Mouse (Mus musculus) cortical plate, adult 2 months (tissue): Measurements from ENCODE around the gene Zbtb16. TPM values are rescaled to one million over a fixed set of nuclear protein-coding genes. Genes with fewer than 3 reads are reported as not detected.

Source experiments
- H3K27ac ChIP-seq: fragments of 200-500 bp; 2 replicates; pipeline ENCODE4 v1.5.1; 2012; ENCODE audit warnings: low read length, control low read depth, inconsistent platforms; ENCODE audit not compliant: insufficient read depth
- H3K4me1 ChIP-seq: fragments of 200-500 bp; 2 replicates; pipeline ENCODE4 v1.6.1; 2011; ENCODE audit warnings: low read length; ENCODE audit not compliant: control insufficient read depth, insufficient read depth
- H3K4me3 ChIP-seq: fragments of 200-500 bp; 2 replicates; pipeline ENCODE4 v1.5.1; 2011; ENCODE audit warnings: mild to moderate bottlenecking, low read length, control low read depth; ENCODE audit not compliant: insufficient read depth
- CTCF ChIP-seq: fragments of 200-500 bp; IDR thresholded peaks from 2 replicates; pipeline ENCODE4 v1.5.1; 2011; ENCODE audit warnings: mild to moderate bottlenecking, control low read depth, low read length; ENCODE audit not compliant: insufficient read depth; ENCODE audit errors: extremely low read depth
- POLR2A ChIP-seq: fragments of 200-500 bp; IDR thresholded peaks from 2 replicates; pipeline ENCODE4 v1.6.1; 2011; ENCODE audit warnings: mild to moderate bottlenecking, low read length, control low read depth; ENCODE audit not compliant: insufficient read depth; ENCODE audit errors: extremely low read depth
- polyA plus RNA-seq: library from polyadenylated mRNA; depleted of rRNA; stranded (reverse); fragments of >200 nt; gene quantifications from 2 replicates; pipeline ENCODE4 v1.2.3, GENCODE M21; 2012

Gene Zbtb16
- polyA plus RNA-seq, 1 experiment, result 22.0 TPM

DNA sequence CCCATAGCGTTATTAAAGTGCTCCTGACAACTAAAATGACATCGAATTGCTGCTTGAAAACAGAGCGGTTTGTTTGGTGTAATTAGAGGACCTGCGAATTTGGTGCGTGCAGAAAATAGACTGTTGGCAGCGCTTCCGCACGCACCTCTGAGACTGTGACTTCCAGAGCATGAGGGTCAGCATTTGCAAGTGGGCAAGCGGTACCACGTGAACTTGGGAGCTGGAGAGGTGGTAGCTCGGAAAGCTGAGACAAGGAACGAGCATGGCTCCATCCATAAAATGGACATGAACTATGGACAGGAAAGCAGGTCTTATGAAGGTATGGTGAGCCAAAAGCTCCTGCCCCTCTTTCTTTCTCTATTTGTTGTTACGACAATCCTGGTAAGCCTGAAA lies 107.3 kb downstream of the Zbtb16 start:
- TF ChIP-seq POLR2A, result no peak
- Histone ChIP-seq H3K27ac (0 out of 2 replicates have a peak overlapping the region, but pooled peaks have one; percentile 4), H3K4me3 (no peak overlapping the region), H3K4me1 (peaks cover 44% of the 10 kb centered on the region)

- Histone ChIP-seq H3K4me1 (peaks cover 42% of the 10 kb centered on the region), H3K4me3 (no peak overlapping the region), H3K27ac (0 out of 2 replicates have a peak overlapping the region, but pooled peaks have one; percentile 4)
- TF ChIP-seq CTCF, result no peak
- no peak for TF ChIP-seq POLR2A
Measured at GRCm38 (mm10) chr9:48728083-48728730, 107.8 kb downstream of the Zbtb16 start.

- Histone ChIP-seq H3K4me3 (no peak overlapping the region), H3K27ac (no peak overlapping the region), H3K4me1 (peaks cover 35% of the 10 kb centered on the region)
- TF ChIP-seq POLR2A (no peak), CTCF (no peak)
Measured at GRCm38 (mm10) chr9:48726341-48726740, 109.7 kb downstream of the Zbtb16 start.

- TF ChIP-seq CTCF (no peak), POLR2A (no peak)
- Histone ChIP-seq H3K4me1 (peaks cover 32% of the 10 kb centered on the region), H3K4me3 (no peak overlapping the region), H3K27ac (0 out of 2 replicates have a peak overlapping the region, but pooled peaks have one; percentile 55)
Measured at GRCm38 (mm10) chr9:48725918-48726317, 110.1 kb downstream of the Zbtb16 start.

DNA sequence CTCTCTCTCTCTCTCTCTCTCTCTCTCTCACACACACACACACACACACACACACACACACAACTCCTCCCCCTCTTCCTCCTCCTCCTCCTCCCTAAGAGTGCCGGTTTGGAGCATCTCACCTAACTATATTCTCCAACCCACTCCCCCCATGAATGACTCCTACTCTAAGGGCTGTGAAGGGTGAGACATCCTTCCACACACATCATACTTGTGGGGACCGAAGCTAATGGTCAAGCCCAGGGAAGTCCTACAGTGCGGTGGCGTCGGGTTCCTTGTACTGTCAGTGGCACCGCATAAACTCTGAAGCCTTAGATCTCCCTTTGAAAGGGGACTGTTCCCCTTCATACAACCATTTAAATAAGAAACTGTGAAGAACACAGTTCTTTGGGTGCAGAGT lies 110.9 kb downstream of the Zbtb16 start:
- no peak overlapping the region for H3K4me3 ChIP-seq
- 0 out of 2 replicates have a peak overlapping the region, but pooled peaks have one; percentile 55 for H3K27ac ChIP-seq
- peaks cover 30% of the 10 kb centered on the region for H3K4me1 ChIP-seq
- TF ChIP-seq CTCF (no peak), POLR2A (no peak)

- TF ChIP-seq CTCF (no peak), POLR2A (no peak)
- Histone ChIP-seq H3K27ac (0 out of 2 replicates have a peak overlapping the region, but pooled peaks have one; percentile 55), H3K4me3 (no peak overlapping the region), H3K4me1 (peaks cover 30% of the 10 kb centered on the region)
Measured at GRCm38 (mm10) chr9:48724733-48725132, 111.3 kb downstream of the Zbtb16 start.

DNA sequence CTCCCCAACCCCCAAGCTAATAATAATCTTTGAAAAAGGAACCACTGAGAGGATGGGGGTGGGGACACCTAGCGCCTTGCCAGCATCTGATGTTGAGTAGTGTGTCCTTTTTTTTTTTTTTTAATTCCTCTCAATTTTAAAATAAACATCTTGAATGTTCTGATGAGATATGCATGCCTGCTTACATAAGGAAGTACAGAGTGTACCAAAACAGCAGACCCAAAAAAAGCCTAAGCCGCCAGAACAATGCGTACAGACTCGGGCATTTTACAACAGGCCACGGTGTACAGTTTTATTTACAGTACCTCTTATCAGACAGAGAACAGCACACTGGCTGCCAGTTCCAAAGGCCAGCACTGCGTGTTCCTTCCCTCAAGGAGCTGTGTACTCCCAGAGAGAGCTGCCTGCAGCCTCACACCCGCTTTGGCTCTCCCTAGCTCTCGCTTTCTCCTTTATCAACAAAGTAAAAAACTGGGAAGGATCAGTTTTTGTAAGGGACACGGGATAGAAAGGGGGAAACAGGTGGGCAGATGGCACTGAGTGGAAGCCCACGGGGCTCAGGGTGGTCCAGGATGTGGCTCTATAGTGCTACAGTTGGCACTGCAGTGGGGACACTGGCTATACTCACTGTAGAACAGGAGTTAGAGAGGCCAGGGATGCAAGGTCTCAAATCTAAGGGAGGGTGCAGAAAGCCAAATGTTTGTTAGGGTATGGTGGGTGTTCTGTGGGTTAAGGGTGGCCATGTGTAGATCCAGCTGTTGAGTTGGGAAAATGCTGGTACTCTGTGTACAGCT lies 112.3 kb downstream of the Zbtb16 start:
- TF ChIP-seq CTCF, result no peak
- 0 out of 2 replicates have a peak, but pooled peaks have one; percentile 38 for TF ChIP-seq POLR2A
- Histone ChIP-seq H3K4me1 (peaks cover 28% of the 10 kb centered on the region), H3K27ac (peak overlapping the region; percentile 94), H3K4me3 (no peak overlapping the region)

DNA sequence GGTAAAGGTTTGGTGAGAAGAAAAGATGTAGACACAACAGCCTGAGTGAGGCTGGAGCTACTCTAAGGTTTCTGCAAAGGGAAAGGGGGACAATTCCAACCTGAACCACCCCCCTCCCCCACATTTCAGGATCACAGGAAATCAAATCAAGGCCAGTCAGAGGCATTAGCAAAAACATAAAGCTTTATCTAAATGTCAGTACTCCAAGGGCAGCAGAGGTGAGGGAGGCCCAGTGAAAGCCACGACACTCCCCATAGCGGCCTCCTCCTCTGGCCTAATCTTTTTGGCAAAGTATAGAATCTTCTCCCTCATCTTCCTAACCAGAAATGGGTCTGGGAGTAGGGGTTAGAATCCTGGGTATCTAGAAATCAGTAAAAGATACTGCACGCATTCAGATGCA lies 113.0 kb downstream of the Zbtb16 start:
- H3K27ac ChIP-seq, result peak overlapping the region; percentile 85
- H3K4me3 ChIP-seq, result no peak overlapping the region
- H3K4me1 ChIP-seq, result peaks cover 24% of the 10 kb centered on the region
- TF ChIP-seq CTCF, result no peak
- TF ChIP-seq POLR2A, result no peak

GRCm38 (mm10) chr9:48722261-48722920 lies 113.6 kb downstream of the Zbtb16 start:
- Histone ChIP-seq H3K27ac (peak overlapping the region; percentile 85), H3K4me1 (peaks cover 20% of the 10 kb centered on the region), H3K4me3 (no peak overlapping the region)
- no peak for TF ChIP-seq POLR2A
- TF ChIP-seq CTCF, result no peak

DNA sequence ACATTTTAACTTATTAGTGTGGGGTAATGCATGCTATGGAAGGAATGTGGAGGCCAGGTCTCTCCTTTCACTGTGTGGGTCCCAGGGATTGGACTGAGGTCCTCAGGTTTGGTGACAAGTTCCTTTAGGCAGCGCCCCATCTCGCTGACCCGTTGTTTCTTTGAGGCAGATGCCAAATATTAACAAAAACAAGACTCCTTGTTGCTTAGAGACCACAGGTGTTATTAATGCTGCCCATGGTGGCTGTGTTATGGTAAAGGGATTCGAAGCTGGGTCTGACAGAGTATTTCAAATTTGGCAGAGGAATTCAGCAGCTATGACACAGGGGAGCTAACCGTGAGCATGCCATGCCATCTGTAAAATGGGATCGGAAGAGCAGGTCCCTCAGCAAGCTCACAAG lies 114.4 kb downstream of the Zbtb16 start:
- Histone ChIP-seq H3K4me1 (peaks cover 19% of the 10 kb centered on the region), H3K27ac (no peak overlapping the region), H3K4me3 (no peak overlapping the region)
- TF ChIP-seq CTCF (no peak), POLR2A (no peak)
